9 mouse cellular contexts compared by ENCODE assay signal in genomic region chr16:97897346-97898024, GRCm38 (mm10). TPM values are rescaled to one million over a fixed set of nuclear protein-coding genes. Genes with fewer than 3 reads are reported as not detected.
DNase-seq lines count a peak whose midpoint lies in the region; ATAC-seq and TF ChIP-seq lines count a peak whose summit lies in the region.
"Had no signal": no experiment of that assay in that cellular context is flagged by ENCODE, and none has a peak within 500 bp of the region (broad histone marks: within the 10 kb centered on the region; RNA-seq: fewer than 3 reads in every experiment).

No protein-coding gene starts in this region.

- no peaks in the 10 kb centered on the region for H3K79me2 ChIP-seq in myocyte (ENCODE audit: control insufficient read depth, insufficient read depth)

- H3ac ChIP-seq in myocyte (ENCODE audit: control insufficient read depth, insufficient read length): no peak overlapping the region

- intact Hi-C loops in heart, postnatal 36 days (cut with DNase I): loop anchor here (2.0 kb wide), 1 partner anchor 47 kb away; the partner anchor contains the start of gene Prdm15

- H3K27me3 ChIP-seq in hindbrain, postnatal 0 days (ENCODE audit: insufficient read depth, low read length): no peaks in the 10 kb centered on the region
- no peaks in the 10 kb centered on the region for H3K27me3 ChIP-seq in hindbrain, embryonic 12.5 days
- no peaks in the 10 kb centered on the region for H3K27me3 ChIP-seq in myocyte (ENCODE audit: control insufficient read depth, insufficient read depth, insufficient read length)
- H3K27me3 ChIP-seq in forebrain, embryonic 16.5 days (replicated peaks; ENCODE audit: control insufficient read depth, insufficient read depth, low read length): no peaks in the 10 kb centered on the region
- H3K27me3 ChIP-seq: neural tube, embryonic 12.5 days had no signal

- DNase-seq in hindbrain, postnatal 0 days (ENCODE audit: low spot score): no peak
- peak; percentile 67 to 76 for DNase-seq in heart, postnatal 36 days
- DNase-seq in layer of hippocampus, postnatal 14 days (ENCODE audit: low spot score in 2 of 2): no peak
- DNase-seq in layer of hippocampus, adult 2 months (ENCODE audit: low spot score in 2 of 2): no peak

- no peak overlapping the region for H3K4me2 ChIP-seq in hindbrain, postnatal 0 days (ENCODE audit: low read depth, low read length)
- no peak overlapping the region for H3K4me2 ChIP-seq in hindbrain, embryonic 12.5 days (replicated peaks)
- peak overlapping the region; percentile 29 for H3K4me2 ChIP-seq in myocyte (ENCODE audit: low read depth)
- H3K4me2 ChIP-seq in forebrain, embryonic 16.5 days (ENCODE audit: low read length): no peak overlapping the region
- H3K4me2 ChIP-seq: neural tube, embryonic 12.5 days had no signal

- no peak overlapping the region for H3K4me3 ChIP-seq in hindbrain, postnatal 0 days (ENCODE audit: low read length)
- H3K4me3 ChIP-seq in hindbrain, embryonic 12.5 days: no peak overlapping the region
- H3K4me3 ChIP-seq in myocyte: no peak overlapping the region
- no peak overlapping the region for H3K4me3 ChIP-seq in forebrain, embryonic 16.5 days (replicated peaks; ENCODE audit: low read length)
- H3K4me3 ChIP-seq in layer of hippocampus, adult 2 months: no peak overlapping the region
- H3K4me3 ChIP-seq: neural tube, embryonic 12.5 days had no signal

- H3K27ac ChIP-seq in hindbrain, postnatal 0 days: 0 out of 2 replicates have a peak overlapping the region, but pooled peaks have one; percentile 11
- H3K27ac ChIP-seq in hindbrain, embryonic 12.5 days: no peak overlapping the region
- H3K27ac ChIP-seq in forebrain, embryonic 16.5 days (ENCODE audit: low read length): no peak overlapping the region
- H3K27ac ChIP-seq in layer of hippocampus, adult 2 months: no peak overlapping the region
- H3K27ac ChIP-seq: neural tube, embryonic 12.5 days had no signal

- 67% methylated on average over 5 of the region's 5 CpGs for whole genome bisulfite sequencing in hindbrain, postnatal 0 days
- WGBS in hindbrain, embryonic 12.5 days: 74% methylated on average over 5 of the region's 5 CpGs
- 86% methylated on average over 5 of the region's 5 CpGs for WGBS in forebrain, embryonic 16.5 days

- no peak for ATAC-seq in hindbrain, postnatal 0 days
- ATAC-seq in hindbrain, embryonic 12.5 days (ENCODE audit: low FRiP score): no peak
- 0 out of 2 replicates have a peak, but pooled peaks have one; percentile 22 for ATAC-seq in common myeloid progenitor, adult 5-6 weeks (replicated peaks; ENCODE audit: low read depth, poor library complexity, severe bottlenecking)
- ATAC-seq in forebrain, embryonic 16.5 days: no peak

- no peak for TF ChIP-seq CTCF in hindbrain, postnatal 0 days (IDR thresholded peaks at IDR 0.05; ENCODE audit: low read depth)
- TF ChIP-seq CTCF in layer of hippocampus, adult 2 months (conservative IDR thresholded peaks at IDR 0.05): no peak

- TF ChIP-seq POLR2A in myocyte (IDR thresholded peaks at IDR 0.05; ENCODE audit: insufficient read length, low read depth): no peak

- no peaks in the 10 kb centered on the region for H3K9me3 ChIP-seq in hindbrain, postnatal 0 days (ENCODE audit: low read length)
- H3K9me3 ChIP-seq in hindbrain, embryonic 12.5 days (replicated peaks): no peaks in the 10 kb centered on the region
- H3K9me3 ChIP-seq in forebrain, embryonic 16.5 days (ENCODE audit: control insufficient read depth, low read length): no peaks in the 10 kb centered on the region
- H3K9me3 ChIP-seq: neural tube, embryonic 12.5 days had no signal

- H3K36me3 ChIP-seq in hindbrain, postnatal 0 days (ENCODE audit: insufficient read depth, low read length): no peaks in the 10 kb centered on the region
- no peaks in the 10 kb centered on the region for H3K36me3 ChIP-seq in hindbrain, embryonic 12.5 days
- H3K36me3 ChIP-seq in myocyte (ENCODE audit: control insufficient read depth, insufficient read depth): no peaks in the 10 kb centered on the region
- H3K36me3 ChIP-seq in forebrain, embryonic 16.5 days (ENCODE audit: control insufficient read depth, insufficient read depth): no peaks in the 10 kb centered on the region
- H3K36me3 ChIP-seq: neural tube, embryonic 12.5 days had no signal

- H3K4me1 ChIP-seq in hindbrain, postnatal 0 days (ENCODE audit: insufficient read depth, low read length): no peaks in the 10 kb centered on the region
- H3K4me1 ChIP-seq in hindbrain, embryonic 12.5 days: peaks cover 3% of the 10 kb centered on the region; the same call in 1 of the 2 replicates
- H3K4me1 ChIP-seq in forebrain, embryonic 16.5 days (replicated peaks; ENCODE audit: control insufficient read depth, insufficient read depth, low read length): no peaks in the 10 kb centered on the region

- no peak overlapping the region for H3K9ac ChIP-seq in hindbrain, postnatal 0 days (replicated peaks; ENCODE audit: low read length)
- no peak overlapping the region for H3K9ac ChIP-seq in hindbrain, embryonic 12.5 days
- no peak overlapping the region for H3K9ac ChIP-seq in forebrain, embryonic 16.5 days (replicated peaks; ENCODE audit: low read depth, low read length)
- H3K9ac ChIP-seq: neural tube, embryonic 12.5 days had no signal

TF ChIP-seq in myocyte, 11 proteins besides CTCF, POLR2A, EP300 and RAD21:
- TF ChIP-seq CEBPB (IDR thresholded peaks at IDR 0.05; ENCODE audit: insufficient read depth, poor library complexity, severe bottlenecking) (no peak), MYOG (IDR thresholded peaks at IDR 0.05; ENCODE audit: control insufficient read depth in 1 of 3, insufficient read depth in 1 of 3, insufficient read length in 2 of 3, low read depth in 2 of 3) (no peak), SRF (IDR thresholded peaks at IDR 0.05; ENCODE audit: control insufficient read depth, insufficient read length, low read depth) (no peak)

RNA-seq across cellular contexts. Expression of gene Prdm15, which starts 45.8 kb away (rescaled TPM):
- 11.0 and 13.6 TPM in 2 replicates for total RNA-seq in hindbrain, postnatal 0 days (2014; rRNA removed)
- polyA plus RNA-seq in hindbrain, postnatal 0 days (2015; fragmentation: Nextera tagmentation; extraction: Ambion mirVana): 4.1 and 5.5 TPM in 2 replicates
- polyA plus RNA-seq in hindbrain, embryonic 12.5 days (2016; fragmentation: Nextera tagmentation; extraction: Ambion mirVana): 15.3 and 17.7 TPM in 2 replicates
- total RNA-seq in common myeloid progenitor, adult 5-6 weeks (2017): 6.4 and 16.6 TPM in 2 replicates
- 1 to 10 TPM; 4.2 to 7.7 TPM for total RNA-seq in heart, postnatal 36 days (2021)
- 5.4 TPM for polyA plus RNA-seq in myocyte (2012; fragmentation: generic; extraction: Trizol)
- polyA plus RNA-seq in forebrain, embryonic 16.5 days (2015; fragmentation: Nextera tagmentation; extraction: Ambion mirVana): 17.0 and 18.7 TPM in 2 replicates
- total RNA-seq in layer of hippocampus, postnatal 14 days (2021): 10 to 100 TPM; 19.9 to 25.0 TPM
- total RNA-seq in layer of hippocampus, adult 2 months (2021): 10 to 100 TPM; 19.4 to 25.3 TPM

Comparison
In these comparisons a context has a peak if more than half of its experiments do, and no peak if none do; other contexts are left out.
1. DNase-seq: peak in heart, postnatal 36 days (2 of 2); none in hindbrain, postnatal 0 days (single experiment), layer of hippocampus, postnatal 14 days (0 of 2) and layer of hippocampus, adult 2 months (0 of 2).